Mouse (Mus musculus) megakaryocyte-erythroid progenitor cell, adult 5-6 weeks (primary cell): ENCODE measurements around the gene Cdan1. TPM values are rescaled to one million over a fixed set of nuclear protein-coding genes. Genes with fewer than 3 reads are reported as not detected.

ENCODE experiments used
- ATAC-seq: replicated peaks from 2 replicates; pipeline ENCODE4 v1.8.0; 2016; ENCODE audit warnings: mild to moderate bottlenecking, inconsistent platforms; ENCODE audit not compliant: severe bottlenecking, poor library complexity, low FRiP score, low TSS enrichment
- total RNA-seq, 2 experiments: library from RNA; stranded (forward) in 1 of 2; stranded (reverse) in 1 of 2; fragments of 200-1000, 215-1000 nt in 1 of 2; fragments of >200 nt in 1 of 2; fragmentation: Nextera tagmentation in 1 of 2; gene quantifications; 2 replicates each; pipeline ENCODE4 v1.2.3; 2014 to 2017

Cdan1 gene
- total RNA-seq, 2 experiments from 2014 or later: 21.3 to 44.7 TPM

- ATAC-seq: no peak
Measured at GRCm38 (mm10) chr2:120770265-120770935, 79.5 kb downstream of the Cdan1 start.

GRCm38 (mm10) chr2:120761922-120762321 is 88.0 kb downstream of the Cdan1 start:
- no peak for ATAC-seq

GRCm38 (mm10) chr2:120748041-120748440 is 101.9 kb downstream of the Cdan1 start:
- ATAC-seq: no peak

- no peak for ATAC-seq
Measured at GRCm38 (mm10) chr2:120745496-120745895, 104.4 kb downstream of the Cdan1 start.

- ATAC-seq: no peak
Measured at GRCm38 (mm10) chr2:120731877-120732530, 117.9 kb downstream of the Cdan1 start.

GRCm38 (mm10) chr2:120731167-120731862 is 118.6 kb downstream of the Cdan1 start:
- peak; percentile 90 for ATAC-seq

- ATAC-seq: no peak
Measured at GRCm38 (mm10) chr2:120730639-120731166, 119.2 kb downstream of the Cdan1 start.

GRCm38 (mm10) chr2:120729775-120730585 is 119.9 kb downstream of the Cdan1 start:
- ATAC-seq: peak; percentile 77

- ATAC-seq: no peak
Measured at GRCm38 (mm10) chr2:120724176-120724575, 125.8 kb downstream of the Cdan1 start.

GRCm38 (mm10) chr2:120723621-120724020 is 126.3 kb downstream of the Cdan1 start:
- ATAC-seq: no peak

- no peak for ATAC-seq
Measured at GRCm38 (mm10) chr2:120722491-120722890, 127.4 kb downstream of the Cdan1 start.

- no peak for ATAC-seq
Measured at GRCm38 (mm10) chr2:120721911-120722310, 128.0 kb downstream of the Cdan1 start.

- no peak for ATAC-seq
Measured at GRCm38 (mm10) chr2:120720821-120721220, 129.1 kb downstream of the Cdan1 start.

GRCm38 (mm10) chr2:120718496-120718895 is 131.4 kb downstream of the Cdan1 start:
- no peak for ATAC-seq

GRCm38 (mm10) chr2:120713441-120713840 is 136.5 kb downstream of the Cdan1 start:
- no peak for ATAC-seq

- peak; percentile 70 for ATAC-seq
Measured at GRCm38 (mm10) chr2:120710948-120711347, 139.0 kb downstream of the Cdan1 start.

GRCm38 (mm10) chr2:120710154-120710553 is 139.8 kb downstream of the Cdan1 start:
- no peak for ATAC-seq

- no peak for ATAC-seq
Measured at GRCm38 (mm10) chr2:120707041-120707440, 142.9 kb downstream of the Cdan1 start.

GRCm38 (mm10) chr2:120702675-120703074 is 147.3 kb downstream of the Cdan1 start:
- no peak for ATAC-seq
